Mouse (Mus musculus) MEL (cell line): ENCODE measurements around the gene Ciao2a.

Source experiments
- CTCF ChIP-seq, 3 experiments: IDR thresholded peaks in 2 of 3; conservative IDR thresholded peaks in 1 of 3; 2 replicates each; pipeline ENCODE4 v1.5.1; 2011 to 2012; ENCODE audit warnings: low read length in 3 of 3, low read depth in 2 of 3, mild to moderate bottlenecking in 2 of 3, improper control_type of control experiment in 1 of 3, inconsistent platforms in 1 of 3, mixed read lengths in 1 of 3, moderate library complexity in 1 of 3; ENCODE audit not compliant: control insufficient read depth in 1 of 3, insufficient read depth in 1 of 3, poor library complexity in 1 of 3, severe bottlenecking in 1 of 3
- JUND ChIP-seq: IDR thresholded peaks from 2 replicates; pipeline ENCODE4 v1.6.1; 2011; ENCODE audit warnings: low read depth, mild to moderate bottlenecking, improper control_type of control experiment, low read length
- KAT2A ChIP-seq: conservative IDR thresholded peaks from 2 replicates; pipeline ENCODE4 v1.6.1; 2012; ENCODE audit warnings: low read depth, low read length, improper control_type of control experiment, inconsistent platforms
- MXI1 ChIP-seq: IDR thresholded peaks from 2 replicates; pipeline ENCODE4 v1.6.1; 2011; ENCODE audit warnings: mild to moderate bottlenecking, low read depth, low read length, improper control_type of control experiment
- RAD21 ChIP-seq: IDR thresholded peaks from 2 replicates; pipeline ENCODE4 v1.6.1; 2011; ENCODE audit warnings: mild to moderate bottlenecking, low read depth, low read length, improper control_type of control experiment
- USF1 ChIP-seq: IDR thresholded peaks from 2 replicates; pipeline ENCODE4 v1.6.1; 2014; ENCODE audit warnings: low read depth, mild to moderate bottlenecking, inconsistent platforms, low read length, improper control_type of control experiment, moderate library complexity

DNA sequence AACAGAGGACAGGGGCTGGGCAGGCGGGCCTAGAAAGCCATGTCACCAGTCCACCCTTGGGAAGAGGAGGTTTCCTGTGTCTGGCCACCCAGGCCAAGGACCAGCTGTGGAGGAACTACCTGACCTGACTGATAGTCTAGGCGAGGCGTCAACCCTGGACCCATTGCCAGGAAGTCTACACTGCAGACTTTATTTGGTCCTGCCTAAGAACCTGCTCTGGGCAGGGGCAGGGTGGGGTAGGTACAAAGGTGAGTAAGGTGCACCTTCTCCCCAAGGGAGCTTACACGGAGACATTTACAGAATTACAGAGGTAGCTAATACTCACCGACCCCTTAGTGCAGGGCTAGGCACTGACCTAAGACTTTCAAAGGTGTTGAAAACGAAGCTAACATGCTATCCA lies 27.2 kb downstream of the Ciao2a start:
- TF ChIP-seq CTCF (IDR thresholded peaks at IDR 0.05 in 2 of 3, conservative IDR thresholded peaks at IDR 0.05 in 1 of 3; ENCODE audit: control insufficient read depth in 1 of 3, insufficient read depth in 1 of 3, low read depth in 2 of 3, low read length in 3 of 3, poor library complexity in 1 of 3, severe bottlenecking in 1 of 3), result no peak
- TF ChIP-seq JUND, result no peak
- TF ChIP-seq RAD21, result no peak
- TF ChIP-seq MXI1, result no peak
- TF ChIP-seq KAT2A, result no peak
- no peak for TF ChIP-seq USF1
